Mouse (Mus musculus) E14TG2a.4 (cell line): ENCODE data around the gene Ric8b.

Experiments used
- H3K27me3 ChIP-seq: 2 replicates; pipeline ENCODE4 v1.6.1; 2014; ENCODE audit warnings: low read length, control low read depth; ENCODE audit not compliant: insufficient read depth
- H3K36me3 ChIP-seq: 2 replicates; pipeline ENCODE4 v1.6.1; 2014; ENCODE audit warnings: low read length, control low read depth; ENCODE audit not compliant: insufficient read depth
- H3K4me1 ChIP-seq: replicated peaks from 2 replicates; pipeline ENCODE4 v1.6.1; 2014; ENCODE audit warnings: low read depth, low read length, control low read depth
- H3K4me3 ChIP-seq: replicated peaks from 2 replicates; pipeline ENCODE4 v1.5.1; 2014; ENCODE audit warnings: mild to moderate bottlenecking, low read length
- H3K9me3 ChIP-seq: 2 replicates; pipeline ENCODE4 v1.6.1; 2014; ENCODE audit warnings: low read length, control low read depth
- CTCF ChIP-seq: conservative IDR thresholded peaks from 2 replicates; pipeline ENCODE4 v1.5.1; 2014; ENCODE audit warnings: low read length
- NANOG ChIP-seq: IDR thresholded peaks from 2 replicates; pipeline ENCODE4 v1.6.1; 2014; ENCODE audit warnings: borderline replicate concordance, low read length, mixed read lengths
- POU5F1 ChIP-seq: IDR thresholded peaks from 2 replicates; pipeline ENCODE4 v1.6.1; 2014; ENCODE audit warnings: low read length, borderline replicate concordance

Gene Ric8b

DNA sequence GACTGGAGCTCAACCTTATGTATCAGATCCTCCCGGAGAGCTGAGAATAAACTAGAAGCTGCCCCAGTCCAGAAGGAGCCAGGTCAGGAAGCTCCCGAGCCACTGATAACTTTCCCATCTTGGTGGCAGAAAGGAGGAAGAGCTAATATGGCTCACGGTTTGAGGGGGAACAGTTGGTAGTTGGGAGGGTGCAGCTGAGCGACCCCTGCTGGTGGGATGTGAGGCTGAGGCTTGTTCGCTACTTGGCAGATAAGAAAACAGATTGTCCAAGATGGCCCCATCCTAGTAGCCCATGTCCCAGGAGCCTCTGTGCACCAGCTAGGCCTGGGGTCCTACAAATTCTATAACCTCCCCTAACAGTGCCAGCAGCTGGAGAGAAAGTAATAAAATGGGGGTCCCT lies 121.4 kb downstream of the Ric8b start:
- Histone ChIP-seq H3K9me3 (no peaks in the 10 kb centered on the region), H3K36me3 (no peaks in the 10 kb centered on the region), H3K27me3 (no peaks in the 10 kb centered on the region), H3K4me1 (peaks cover 55% of the 10 kb centered on the region), H3K4me3 (no peak overlapping the region)
- TF ChIP-seq POU5F1: no peak
- peak; percentile 54 for TF ChIP-seq CTCF

DNA sequence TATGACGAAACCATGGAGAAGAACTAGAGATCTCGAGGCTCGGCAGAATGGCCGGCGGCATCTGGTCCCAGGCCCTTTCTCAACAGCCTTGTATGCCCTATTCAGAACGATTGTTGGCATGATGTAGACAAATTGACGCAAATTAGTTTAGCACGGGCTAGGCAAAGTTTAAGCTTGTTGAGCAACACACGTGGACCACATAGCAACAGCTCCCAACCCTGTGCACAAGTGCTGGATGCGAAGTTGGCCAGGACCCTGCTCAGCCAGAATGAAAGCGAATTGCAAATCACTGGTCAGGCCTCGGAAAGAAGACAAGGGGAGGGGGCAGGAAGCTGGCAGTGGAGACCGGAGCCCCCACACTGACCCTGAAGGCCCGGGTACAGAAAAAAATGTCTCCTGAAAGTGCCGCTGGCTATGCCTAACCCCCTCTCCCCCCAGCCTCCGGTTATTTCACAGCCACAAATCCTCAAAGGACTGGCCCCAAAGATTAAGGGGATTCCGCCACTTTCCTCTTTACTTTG lies 126.8 kb downstream of the Ric8b start:
- Histone ChIP-seq H3K4me3 (peak overlapping the region; percentile 62), H3K9me3 (peaks cover 34% of the 10 kb centered on the region), H3K36me3 (peaks cover 17% of the 10 kb centered on the region), H3K27me3 (no peaks in the 10 kb centered on the region), H3K4me1 (peaks cover 34% of the 10 kb centered on the region)
- TF ChIP-seq POU5F1: no peak
- no peak for TF ChIP-seq NANOG
- TF ChIP-seq CTCF: no peak

DNA sequence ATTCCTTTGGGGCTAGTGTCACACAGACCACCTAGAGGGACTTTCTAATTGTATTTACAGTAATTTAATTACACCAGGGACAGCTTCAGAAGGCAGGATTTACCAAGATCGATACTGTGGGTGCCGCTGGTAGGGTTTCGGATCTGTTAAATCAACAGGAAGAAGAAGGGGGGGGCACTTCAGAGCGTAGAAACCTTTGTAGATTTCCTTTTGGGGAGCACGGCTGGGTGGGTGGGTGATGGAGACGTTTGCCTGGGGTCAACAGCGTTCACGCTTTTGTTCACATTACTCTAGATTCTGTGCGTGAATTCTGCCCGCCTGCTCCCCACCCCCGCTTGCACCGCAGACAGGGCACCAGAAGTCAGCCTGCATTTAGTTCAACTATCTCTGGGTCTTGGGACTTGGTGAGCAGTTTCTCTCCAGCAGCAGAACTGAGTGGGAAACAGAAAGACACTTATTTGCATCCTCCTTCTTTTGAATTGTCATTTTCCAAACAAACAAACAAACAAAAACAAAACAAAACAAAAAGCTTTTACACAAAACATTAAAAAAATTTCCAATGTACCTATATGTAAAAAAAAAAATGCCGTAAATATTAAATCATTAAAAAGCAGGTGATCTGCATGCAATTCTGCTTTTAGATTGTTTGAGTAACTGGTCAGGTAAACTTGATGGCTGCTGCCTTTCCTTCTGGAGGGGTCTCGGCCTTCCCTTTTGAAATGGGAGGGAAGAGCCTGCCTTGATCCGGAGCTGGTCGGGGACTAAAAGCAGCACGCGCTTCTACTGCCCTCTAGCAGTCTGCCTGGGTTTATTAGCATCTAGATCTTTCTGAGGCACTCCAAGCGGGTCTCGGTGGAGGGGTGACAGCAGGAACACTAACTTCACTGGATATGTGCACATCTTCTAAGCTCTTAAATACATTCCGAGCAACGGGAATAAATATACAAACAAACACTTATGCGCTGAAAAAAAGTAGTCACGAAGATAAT lies 127.6 kb downstream of the Ric8b start:
- peak overlapping the region; percentile 62 for H3K4me3 ChIP-seq
- H3K4me1 ChIP-seq: peaks cover 28% of the 10 kb centered on the region
- TF ChIP-seq POU5F1 (no peak), NANOG (no peak), CTCF (peak; percentile 17)
- no peaks in the 10 kb centered on the region for H3K27me3 ChIP-seq
- peaks cover 40% of the 10 kb centered on the region for H3K9me3 ChIP-seq
- peaks cover 17% of the 10 kb centered on the region for H3K36me3 ChIP-seq

DNA sequence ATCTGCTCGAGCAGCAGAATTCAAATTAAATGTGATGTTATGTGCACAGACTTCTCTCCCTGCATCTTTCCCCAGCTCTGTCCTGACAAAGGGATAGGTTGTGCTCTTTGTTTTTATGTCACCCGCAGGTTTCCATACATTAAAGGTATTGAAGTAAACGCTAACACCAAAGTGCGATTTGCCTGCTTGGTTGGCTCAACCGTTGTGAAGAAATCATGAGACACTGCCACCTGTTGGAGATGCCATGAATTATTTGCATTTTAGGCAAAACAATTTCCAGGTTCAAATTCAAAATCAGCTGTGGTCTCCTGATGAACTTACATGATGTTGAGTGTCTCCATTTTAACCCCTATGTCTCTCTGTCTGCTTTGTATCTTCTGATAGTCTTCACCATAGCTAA lies 129.2 kb downstream of the Ric8b start:
- Histone ChIP-seq H3K9me3 (peaks cover 43% of the 10 kb centered on the region), H3K4me3 (no peak overlapping the region), H3K27me3 (no peaks in the 10 kb centered on the region), H3K4me1 (peaks cover 38% of the 10 kb centered on the region), H3K36me3 (peaks cover 17% of the 10 kb centered on the region)
- TF ChIP-seq CTCF: no peak; the same call in 1 of the 2 replicates

DNA sequence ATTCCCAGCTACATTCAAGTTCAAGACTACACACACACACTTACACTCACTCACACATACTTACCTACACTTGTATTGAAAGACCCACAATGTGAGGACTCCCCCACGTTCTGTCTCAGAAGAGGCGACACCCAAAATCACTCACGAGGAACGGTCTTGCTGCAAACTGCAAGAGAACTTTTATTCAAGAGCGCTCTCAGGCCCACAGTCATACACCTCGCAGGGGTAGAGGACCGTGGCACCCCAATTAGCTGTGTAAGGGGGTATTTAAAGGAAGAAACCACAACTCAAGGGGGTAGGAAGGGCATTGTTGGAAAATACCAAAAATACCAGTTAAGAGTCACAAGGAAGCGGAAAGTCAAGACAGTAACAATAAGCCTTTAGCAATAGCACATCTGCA lies 130.6 kb downstream of the Ric8b start:
- Histone ChIP-seq H3K9me3 (peaks cover 43% of the 10 kb centered on the region), H3K4me3 (no peak overlapping the region), H3K36me3 (peaks cover 17% of the 10 kb centered on the region), H3K4me1 (peaks cover 50% of the 10 kb centered on the region), H3K27me3 (no peaks in the 10 kb centered on the region)
- TF ChIP-seq CTCF (no peak), POU5F1 (no peak), NANOG (no peak)

DNA sequence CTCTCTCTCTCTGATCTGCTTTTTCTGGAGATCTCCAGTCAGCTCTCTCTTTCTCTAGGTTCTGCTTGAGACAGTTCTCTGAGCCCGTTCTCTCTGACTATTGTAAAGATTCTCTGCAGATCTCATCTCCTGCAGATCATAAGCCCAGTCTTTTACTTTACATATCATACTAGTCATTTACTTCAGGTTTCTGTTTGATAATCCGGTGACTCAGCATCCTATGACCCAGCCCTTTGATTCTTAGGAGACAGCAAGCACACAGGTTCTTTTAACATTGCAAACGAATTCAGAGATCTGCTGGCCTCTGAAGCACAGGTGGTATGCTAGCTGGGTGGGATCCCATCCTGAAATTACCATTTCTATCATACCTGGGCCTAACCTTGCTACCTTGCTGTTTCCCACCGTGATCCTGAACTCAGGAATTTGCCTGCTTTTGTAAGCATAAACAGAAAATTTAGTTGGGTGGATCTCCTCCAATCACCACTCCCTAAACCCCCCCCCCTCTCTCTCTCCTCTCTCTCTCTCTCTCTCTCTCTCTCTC lies 133.3 kb downstream of the Ric8b start:
- peaks cover 26% of the 10 kb centered on the region for H3K36me3 ChIP-seq
- H3K4me1 ChIP-seq: peaks cover 41% of the 10 kb centered on the region
- H3K9me3 ChIP-seq: peaks cover 69% of the 10 kb centered on the region
- no peak overlapping the region for H3K4me3 ChIP-seq
- no peaks in the 10 kb centered on the region for H3K27me3 ChIP-seq
- TF ChIP-seq POU5F1: no peak
- no peak for TF ChIP-seq CTCF
- TF ChIP-seq NANOG: no peak; the same call in 1 of the 2 replicates

DNA sequence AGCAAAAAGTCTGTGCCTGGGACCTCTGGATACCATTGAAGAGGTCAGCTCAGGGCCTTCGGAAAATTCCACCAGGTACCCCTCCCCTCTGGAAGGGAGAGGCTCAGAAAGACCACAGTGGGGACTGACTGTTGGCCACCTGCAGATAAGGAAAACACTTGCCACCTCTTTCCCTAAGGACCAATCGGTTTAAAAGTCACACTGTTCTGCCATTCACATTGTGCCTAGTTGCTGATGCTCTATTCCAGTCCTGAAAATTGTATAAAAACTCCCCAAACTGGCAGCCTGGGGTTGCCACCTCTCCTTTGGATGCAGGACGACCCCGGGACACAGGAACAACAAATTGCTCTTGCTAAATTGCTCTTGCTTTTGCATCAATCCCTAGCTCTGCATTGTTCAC lies 135.0 kb downstream of the Ric8b start:
- Histone ChIP-seq H3K4me1 (peaks cover 41% of the 10 kb centered on the region), H3K36me3 (peaks cover 14% of the 10 kb centered on the region; the same call in 1 of the 2 replicates), H3K27me3 (no peaks in the 10 kb centered on the region), H3K9me3 (peaks cover 68% of the 10 kb centered on the region), H3K4me3 (peak overlapping the region; percentile 46; the same call in 1 of the 2 replicates)
- TF ChIP-seq NANOG: no peak
- TF ChIP-seq CTCF: no peak
- no peak for TF ChIP-seq POU5F1

DNA sequence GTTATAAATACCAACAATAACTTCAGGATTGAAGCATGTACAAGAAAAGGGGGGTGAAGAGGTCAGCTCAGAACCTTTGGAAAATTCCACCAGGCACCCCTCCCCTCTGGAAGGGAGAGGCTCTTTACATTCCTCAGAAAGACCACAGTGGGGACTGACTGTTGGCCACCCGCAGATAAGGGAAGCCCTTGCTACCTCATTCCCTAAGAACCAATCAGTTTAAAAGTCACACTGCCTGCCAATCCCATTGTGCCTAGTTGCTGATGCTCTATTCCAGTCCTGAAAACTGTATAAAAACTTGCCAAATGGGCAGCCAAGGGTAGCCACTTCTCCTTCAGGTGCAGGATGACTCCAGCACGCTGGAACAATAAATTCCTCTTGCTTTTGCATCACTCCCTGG lies 137.5 kb downstream of the Ric8b start:
- no peak for TF ChIP-seq NANOG
- TF ChIP-seq POU5F1: no peak
- TF ChIP-seq CTCF: no peak
- no peak overlapping the region for H3K4me3 ChIP-seq
- no peaks in the 10 kb centered on the region for H3K27me3 ChIP-seq
- peaks cover 70% of the 10 kb centered on the region for H3K9me3 ChIP-seq
- peaks cover 9% of the 10 kb centered on the region; the same call in 1 of the 2 replicates for H3K36me3 ChIP-seq
- peaks cover 41% of the 10 kb centered on the region for H3K4me1 ChIP-seq
